Mouse (Mus musculus): ENCODE measurements around the gene Mum1.
A peak's percentile ranks its signal among the peaks of the same experiment; 100 is the strongest.

- TF ChIP-seq CTCF (IDR thresholded peaks at IDR 0.05) (no peak), EP300 (IDR thresholded peaks at IDR 0.05) (peak; percentile 73)
Measured at GRCm38 (mm10) chr10:80261585-80261968, 35.3 kb downstream of the Mum1 start.
